Mouse (Mus musculus) small intestine, adult 2 months (tissue): ENCODE measurements around the gene Fto.

ENCODE experiments used
- CTCF ChIP-seq: fragments of 200-500 bp; IDR thresholded peaks from 2 replicates; pipeline ENCODE4 v1.5.1; 2012; ENCODE audit warnings: low read depth, mild to moderate bottlenecking, control low read depth, inconsistent platforms, low read length, moderate library complexity, mixed read lengths; ENCODE audit not compliant: insufficient replicate concordance, insufficient read length; ENCODE audit errors: extremely low read depth
- POLR2A ChIP-seq: fragments of 200-500 bp; IDR thresholded peaks from 2 replicates; pipeline ENCODE4 v1.6.1; 2012; ENCODE audit warnings: low read depth, mild to moderate bottlenecking, control low read depth, inconsistent platforms, low read length, moderate library complexity

GRCm38 (mm10) chr8:91566503-91566869 lies 253.2 kb downstream of the Fto start:
- no peak for TF ChIP-seq CTCF
- TF ChIP-seq POLR2A: no peak
